Mouse (Mus musculus) layer of hippocampus, adult 9-10 months (tissue): ENCODE results near the gene Tspan31.
"Not testable (repeated sequence)": the region's sequence is repeated elsewhere in the genome, so short reads cannot be mapped to it uniquely, and the experiment has no call there.

Source experiments
- DNase-seq: peaks from one replicate; pipeline ENCODE4 v3.0.0; 2022; ENCODE audit warnings: low spot score

Tspan31 gene

GRCm38 (mm10) chr10:127063913-127064870 is 5.9 kb downstream of the Tspan31 start:
- DNase-seq: no peak

- DNase-seq: peak; percentile 94
Measured at GRCm38 (mm10) chr10:127063239-127063872, 6.7 kb downstream of the Tspan31 start, which contains the start of gene Cdk4. Gene Cdk4 (plus strand): TSS chr10:127063534.

- no peak for DNase-seq
Measured at GRCm38 (mm10) chr10:127062503-127062902, 7.6 kb downstream of the Tspan31 start.

GRCm38 (mm10) chr10:127062101-127062500 is 8.0 kb downstream of the Tspan31 start:
- DNase-seq: not testable (repeated sequence)

DNA sequence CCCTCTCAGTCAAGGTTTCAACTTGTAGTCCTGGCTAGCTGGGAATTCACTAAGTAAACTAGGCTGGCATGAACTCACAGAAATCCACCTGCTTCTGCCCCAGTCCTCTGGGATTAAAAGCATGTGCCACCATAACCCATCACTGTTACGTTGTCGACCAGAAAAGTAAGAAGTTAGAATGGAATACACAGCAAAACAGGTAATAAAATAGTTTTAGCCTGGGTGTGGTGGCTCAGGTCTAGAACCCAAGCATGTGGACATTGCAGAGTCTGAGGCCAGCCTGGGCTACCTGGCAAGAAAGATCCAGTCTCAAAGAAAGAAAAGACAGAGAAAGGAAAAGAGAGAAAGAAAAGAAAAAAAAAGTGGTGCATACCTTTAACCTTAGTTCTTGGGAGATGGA is 8.6 kb downstream of the Tspan31 start:
- DNase-seq: no peak

DNA sequence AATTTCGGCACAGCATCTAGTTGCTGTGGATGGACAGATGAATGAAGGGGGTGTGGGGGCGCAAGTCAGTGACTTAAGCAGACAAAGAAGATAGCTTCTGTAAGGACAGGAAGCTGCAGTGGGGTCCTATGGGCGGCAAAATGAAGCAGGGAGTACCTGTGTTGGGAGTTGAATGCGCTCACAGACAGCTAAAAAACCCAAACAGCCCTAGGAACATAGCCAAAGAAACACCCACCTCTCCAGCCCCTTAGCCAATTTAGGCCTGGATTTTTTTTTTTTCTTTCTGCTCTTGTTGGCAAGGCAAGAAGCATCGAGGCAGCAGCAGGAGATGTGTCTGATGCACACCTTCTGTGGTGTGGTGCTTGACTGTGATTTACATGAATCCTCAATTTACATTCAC is 9.0 kb downstream of the Tspan31 start:
- no peak for DNase-seq

- no peak for DNase-seq
Measured at GRCm38 (mm10) chr10:127059968-127060916, 9.8 kb downstream of the Tspan31 start, which contains the start of gene March9. Gene March9 (minus strand): TSS chr10:127060184.

DNA sequence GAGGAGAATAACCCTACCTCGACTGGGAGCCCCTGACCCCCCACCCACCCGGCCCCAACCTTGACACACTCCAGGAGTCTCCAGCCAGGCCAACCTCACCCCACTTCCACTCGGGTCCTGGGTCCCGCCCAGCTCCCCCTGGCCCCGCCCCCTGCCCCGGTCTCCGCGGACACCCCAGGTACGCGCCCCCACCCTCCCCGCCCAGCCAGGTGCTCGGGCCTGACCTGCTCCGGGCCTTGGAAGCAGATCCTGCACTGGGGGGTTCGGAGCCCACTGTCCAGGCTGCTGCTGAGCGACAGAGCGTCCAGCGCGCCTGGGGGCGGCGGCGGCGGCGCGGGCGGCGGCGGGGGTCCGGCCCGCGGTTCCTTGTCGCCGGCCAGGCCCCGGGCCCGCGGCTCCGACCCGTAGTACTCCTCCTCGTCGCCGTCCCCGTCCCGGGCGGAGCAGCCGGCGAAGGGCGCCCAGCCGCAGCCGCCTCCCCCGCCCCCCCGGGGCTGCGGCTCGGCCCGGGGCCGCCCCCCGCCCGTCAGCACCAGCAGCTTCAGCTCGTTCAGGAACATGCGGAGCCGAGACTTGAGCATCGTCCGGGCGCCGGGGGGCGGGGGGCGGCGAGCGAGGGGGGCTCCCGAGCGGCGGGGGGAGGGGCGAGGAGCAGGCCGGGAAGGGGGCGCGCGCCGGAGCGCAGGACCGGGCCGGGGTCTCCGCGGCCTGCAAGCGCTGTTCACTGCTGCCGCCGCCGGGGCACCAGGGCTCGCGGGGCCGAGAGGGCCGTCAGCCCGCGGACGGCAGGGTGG is 10.7 kb downstream of the Tspan31 start:
- DNase-seq: no peak

DNA sequence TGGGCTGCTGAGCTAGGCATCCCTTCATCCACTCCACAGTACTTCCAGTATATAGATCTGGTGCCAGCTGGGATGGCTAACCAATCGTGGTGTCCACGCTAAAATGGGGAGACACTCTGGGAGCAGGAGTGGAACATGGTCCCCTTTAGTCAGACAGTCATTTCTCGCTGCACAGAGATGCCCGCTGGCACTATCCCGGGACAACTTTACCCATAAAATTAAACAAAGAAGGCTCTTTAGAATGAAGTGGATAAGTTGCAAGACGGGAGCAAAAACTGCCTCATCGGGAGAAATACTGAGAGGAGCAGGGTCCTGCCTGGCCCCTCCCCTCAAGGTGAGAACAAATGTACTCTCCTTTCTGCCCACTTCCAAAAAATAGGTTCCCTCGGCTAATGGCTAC is 11.4 kb downstream of the Tspan31 start:
- no peak for DNase-seq

DNA sequence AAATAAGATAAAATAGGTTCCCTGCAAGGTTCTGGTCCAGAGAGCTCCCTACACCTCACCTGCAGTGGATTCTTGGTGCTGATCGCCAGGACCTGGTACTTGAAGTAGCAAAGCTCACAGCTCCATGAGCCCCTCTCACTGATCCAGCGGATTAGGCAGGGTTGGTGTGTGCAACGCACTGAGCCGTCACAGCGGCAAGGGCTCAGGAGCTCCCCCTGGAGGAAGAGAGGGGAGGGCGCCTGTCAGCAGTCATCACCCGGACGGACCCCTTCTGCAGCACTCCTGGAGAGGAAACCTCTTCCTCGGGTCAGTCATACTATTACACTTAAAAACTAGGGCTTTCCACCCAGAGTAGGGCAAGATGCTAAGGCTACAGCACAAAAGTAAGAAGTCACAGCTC is 11.9 kb downstream of the Tspan31 start:
- no peak for DNase-seq

- DNase-seq: no peak
Measured at GRCm38 (mm10) chr10:127056490-127056889, 13.6 kb downstream of the Tspan31 start.

DNA sequence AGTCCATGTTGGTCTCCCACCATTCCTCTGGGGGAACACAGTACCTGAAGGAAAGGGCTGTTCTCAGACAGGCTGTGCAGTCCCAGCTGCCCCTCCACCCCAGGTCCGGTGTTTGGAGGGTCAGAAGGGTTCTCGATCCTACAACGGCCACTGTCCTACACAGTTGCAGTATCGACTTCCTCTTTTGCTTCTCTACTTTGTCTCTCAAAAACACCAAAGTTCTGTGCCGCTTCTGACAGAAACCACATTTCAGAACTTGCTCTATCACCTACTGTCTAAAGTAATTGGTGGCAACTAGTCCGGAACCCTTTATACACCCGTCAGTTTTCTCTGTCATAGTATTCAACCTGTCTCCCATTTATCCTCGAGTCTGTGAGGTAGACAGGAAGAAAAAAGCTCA is 14.7 kb downstream of the Tspan31 start:
- DNase-seq: no peak

- no peak for DNase-seq
Measured at GRCm38 (mm10) chr10:127054646-127055045, 15.4 kb downstream of the Tspan31 start.

DNA sequence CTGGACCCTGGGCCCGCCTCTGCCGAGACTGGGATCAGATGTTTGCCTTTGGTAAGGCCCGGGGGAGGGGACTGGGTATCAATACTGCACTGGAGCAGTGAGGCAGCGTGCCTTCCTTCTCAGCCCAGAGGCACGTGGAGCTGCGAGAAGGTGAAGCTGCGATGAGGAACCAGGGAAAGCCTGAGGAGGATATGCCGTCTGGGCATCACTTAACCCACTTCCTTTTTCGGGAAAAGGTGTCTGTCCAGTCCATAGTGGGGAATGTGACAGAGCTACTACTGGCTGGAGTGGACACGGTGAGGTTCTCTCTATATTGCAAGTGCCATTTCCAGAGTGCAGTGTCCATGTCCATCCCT is 20.0 kb downstream of the Tspan31 start:
- DNase-seq: no peak

DNA sequence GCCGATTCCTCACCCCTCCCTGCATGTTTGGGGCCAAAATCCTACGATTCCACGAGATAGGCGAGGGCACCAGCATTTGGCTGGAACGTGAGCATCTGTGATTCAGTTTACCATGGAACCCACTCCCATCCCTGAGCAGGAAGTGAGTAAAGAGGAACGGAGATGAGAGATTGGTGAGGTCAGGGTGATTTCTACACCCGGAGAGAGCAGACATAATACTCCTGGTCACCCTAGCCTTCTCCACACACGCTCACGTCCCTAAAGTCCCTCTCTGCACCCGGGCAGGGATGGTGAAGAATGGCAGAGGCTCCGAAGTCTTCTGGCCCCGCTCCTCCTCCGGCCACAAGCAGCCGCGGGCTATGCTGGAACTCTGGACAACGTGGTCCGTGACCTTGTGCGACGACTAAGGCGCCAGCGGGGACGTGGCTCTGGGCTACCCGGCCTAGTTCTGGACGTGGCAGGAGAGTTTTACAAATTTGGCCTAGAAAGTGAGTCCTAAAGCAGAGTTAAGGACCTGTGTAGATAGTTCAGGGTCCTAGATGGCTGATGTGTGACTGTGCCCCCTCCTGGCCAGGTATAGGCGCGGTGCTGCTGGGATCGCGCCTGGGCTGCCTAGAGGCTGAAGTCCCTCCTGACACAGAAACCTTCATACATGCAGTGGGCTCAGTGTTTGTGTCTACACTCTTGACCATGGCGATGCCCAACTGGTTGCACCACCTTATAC is 20.5 kb downstream of the Tspan31 start:
- no peak for DNase-seq

DNA sequence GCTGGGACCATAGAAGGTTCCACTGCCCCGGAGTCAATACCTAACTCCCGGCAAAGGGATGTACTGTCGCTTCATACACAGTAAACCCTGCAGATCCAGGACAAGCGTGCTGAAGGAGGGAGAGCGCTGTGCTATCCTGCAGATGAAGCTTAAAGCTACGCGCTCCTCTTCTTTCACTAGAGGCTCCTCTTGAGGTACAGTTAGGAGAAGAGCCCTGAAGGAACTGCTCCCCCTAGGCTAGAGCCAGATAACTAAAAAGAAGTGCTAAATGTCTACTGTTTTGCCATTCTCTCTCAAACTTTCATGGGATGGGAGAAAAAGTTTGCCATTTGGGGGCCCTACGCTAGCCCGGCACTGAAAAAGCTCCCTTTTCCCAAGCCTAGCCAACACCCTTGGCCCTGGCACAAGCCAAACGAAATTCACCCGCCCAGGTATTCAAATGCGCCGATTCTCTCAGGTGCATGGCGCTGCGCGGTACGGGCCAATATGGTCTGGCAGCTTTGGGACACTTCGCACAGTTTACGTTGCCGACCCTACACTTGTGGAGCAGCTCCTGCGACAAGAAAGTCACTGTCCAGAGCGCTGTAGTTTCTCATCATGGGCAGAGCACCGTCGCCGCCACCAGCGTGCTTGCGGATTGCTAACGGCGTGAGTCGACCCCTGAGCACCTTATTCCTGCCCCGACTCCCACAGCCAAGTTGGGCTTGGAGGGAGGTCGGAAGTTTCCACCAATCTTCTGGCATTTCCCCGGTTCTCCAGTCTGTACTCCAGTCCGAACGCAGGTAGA is 21.3 kb downstream of the Tspan31 start:
- no peak for DNase-seq

DNA sequence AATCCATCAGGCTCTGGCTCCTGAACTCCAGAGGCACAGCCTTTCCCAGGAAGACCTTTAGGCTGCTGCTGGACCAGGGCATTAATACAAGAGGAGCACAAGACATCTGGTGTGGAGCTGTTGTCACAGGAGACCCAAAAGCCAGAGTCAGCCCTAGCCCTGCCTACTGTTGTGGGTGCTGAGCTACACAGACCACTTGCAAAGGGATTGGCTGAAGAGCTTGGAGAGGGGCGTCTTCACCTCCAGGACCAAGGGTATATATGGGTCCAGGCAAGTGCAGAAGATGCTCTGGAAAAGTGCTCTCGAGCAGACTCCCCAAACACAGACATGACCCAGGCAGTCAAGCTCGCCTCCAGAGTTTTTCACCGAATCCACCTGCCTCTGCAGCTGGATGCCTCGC is 22.1 kb downstream of the Tspan31 start, which contains the start of gene Cyp27b1:
Gene Cyp27b1, plus strand, starts transcription at position 297 of the 400 bp plus-strand sequence.
- no peak for DNase-seq

DNA sequence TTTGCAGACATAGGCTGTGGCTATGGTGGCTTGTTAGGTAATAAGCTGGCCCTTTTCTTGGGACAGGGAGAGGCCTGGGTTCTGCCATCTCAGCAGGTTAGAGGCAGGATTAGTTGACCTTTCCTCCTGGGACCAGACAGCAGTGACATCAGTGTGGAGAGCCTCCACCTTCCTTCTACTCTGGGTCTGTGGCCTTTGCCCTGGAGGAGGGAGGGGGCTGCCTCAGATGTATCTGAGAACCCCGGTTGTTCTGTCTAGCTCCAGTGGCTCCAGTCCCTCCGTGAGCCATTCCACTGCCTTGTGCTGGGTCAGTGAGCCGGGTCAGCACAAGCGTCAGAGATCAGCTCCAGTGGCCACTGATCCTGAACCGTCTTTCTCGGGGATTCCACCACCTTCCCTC is 26.9 kb downstream of the Tspan31 start:
- DNase-seq: no peak

DNA sequence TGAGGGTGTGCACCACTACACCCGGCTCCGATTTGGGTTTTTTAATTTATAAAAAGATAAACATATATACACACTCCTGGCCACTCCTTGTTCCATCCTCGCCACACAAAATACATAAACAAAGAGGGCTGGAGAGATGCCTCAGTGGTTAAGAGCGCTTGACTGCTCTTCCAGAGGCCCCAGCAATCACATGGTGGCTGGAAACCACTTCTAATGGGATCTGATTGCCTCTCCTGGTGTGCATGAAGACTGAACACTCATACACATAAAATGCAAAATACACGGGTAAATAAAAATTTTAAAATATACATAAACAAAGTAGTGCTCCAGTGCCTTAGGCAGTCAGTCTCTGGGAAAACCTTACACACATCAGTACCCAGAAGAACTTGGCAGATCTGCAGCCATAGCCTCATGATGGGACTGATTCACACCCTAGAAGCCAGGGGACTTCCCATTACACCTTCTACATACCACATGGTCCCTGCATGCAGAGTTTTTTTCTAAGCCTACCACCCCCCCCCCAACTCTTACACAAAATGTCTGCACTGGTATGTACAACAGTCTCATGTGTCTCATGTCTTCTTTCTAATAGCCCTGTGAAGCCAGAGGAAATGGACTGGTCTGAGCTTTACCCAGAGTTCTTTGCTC is 27.5 kb downstream of the Tspan31 start:
- no peak for DNase-seq
